Mouse (Mus musculus) CH12.LX (cell line): ENCODE measurements at regions not wholly inside any gene's neighbourhood (a gene's known extent, or its start where the extent isn't known, plus 50 kb on each side); places are given as distances from the start of the nearest gene placed in this dataset.

ENCODE experiments used
- CTCF ChIP-seq, 2 experiments: IDR thresholded peaks in 1 of 2; conservative IDR thresholded peaks in 1 of 2; 2 replicates each; pipeline ENCODE4 v1.5.1; 2011 to 2012; ENCODE audit warnings: low read depth in 2 of 2, low read length in 2 of 2, improper control_type of control experiment in 1 of 2, inconsistent platforms in 1 of 2, mild to moderate bottlenecking in 1 of 2, moderate library complexity in 1 of 2
- EP300 ChIP-seq: IDR thresholded peaks from 2 replicates; pipeline ENCODE4 v1.6.1; 2011; ENCODE audit warnings: low read length, improper control_type of control experiment
- KAT2A ChIP-seq: IDR thresholded peaks from 2 replicates; pipeline ENCODE4 v1.6.1; 2012; ENCODE audit warnings: low read length, improper control_type of control experiment, inconsistent platforms; ENCODE audit not compliant: insufficient replicate concordance
- MAFK ChIP-seq: IDR thresholded peaks from 2 replicates; pipeline ENCODE4 v1.6.1; 2011; ENCODE audit warnings: low read length, improper control_type of control experiment; ENCODE audit not compliant: insufficient replicate concordance
- MAX ChIP-seq: IDR thresholded peaks from 2 replicates; pipeline ENCODE4 v1.6.1; 2011; ENCODE audit warnings: low read length, improper control_type of control experiment
- MAZ ChIP-seq: IDR thresholded peaks from 2 replicates; pipeline ENCODE4 v1.6.1; 2012; ENCODE audit warnings: low read depth, mild to moderate bottlenecking, inconsistent platforms, low read length, improper control_type of control experiment, moderate library complexity
- MEF2A ChIP-seq: IDR thresholded peaks from 2 replicates; pipeline ENCODE4 v1.6.1; 2014; ENCODE audit warnings: low read depth, mild to moderate bottlenecking, inconsistent platforms, low read length, improper control_type of control experiment, borderline replicate concordance
- POLR2A ChIP-seq: IDR thresholded peaks from 2 replicates; pipeline ENCODE4 v1.6.1; 2011; ENCODE audit warnings: low read depth, mild to moderate bottlenecking, improper control_type of control experiment, low read length
- ZMIZ1 ChIP-seq: IDR thresholded peaks from 2 replicates; pipeline ENCODE4 v1.6.1; 2012; ENCODE audit warnings: low read depth, mild to moderate bottlenecking, inconsistent platforms, low read length, improper control_type of control experiment

GRCm38 (mm10) chr8:8241051-8241688, 419.9 kb downstream of the Efnb2 start:
- TF ChIP-seq MAX (no peak), POLR2A (no peak), MAZ (no peak), CTCF (conservative IDR thresholded peaks at IDR 0.05 in 1 of 2, IDR thresholded peaks at IDR 0.05 in 1 of 2; ENCODE audit: low read depth in 2 of 2, low read length in 2 of 2) (no peak), KAT2A (no peak), ZMIZ1 (no peak), EP300 (no peak), MAFK (no peak), MEF2A (no peak)
